Mouse (Mus musculus): ENCODE results near the gene Sdf4.

DNA sequence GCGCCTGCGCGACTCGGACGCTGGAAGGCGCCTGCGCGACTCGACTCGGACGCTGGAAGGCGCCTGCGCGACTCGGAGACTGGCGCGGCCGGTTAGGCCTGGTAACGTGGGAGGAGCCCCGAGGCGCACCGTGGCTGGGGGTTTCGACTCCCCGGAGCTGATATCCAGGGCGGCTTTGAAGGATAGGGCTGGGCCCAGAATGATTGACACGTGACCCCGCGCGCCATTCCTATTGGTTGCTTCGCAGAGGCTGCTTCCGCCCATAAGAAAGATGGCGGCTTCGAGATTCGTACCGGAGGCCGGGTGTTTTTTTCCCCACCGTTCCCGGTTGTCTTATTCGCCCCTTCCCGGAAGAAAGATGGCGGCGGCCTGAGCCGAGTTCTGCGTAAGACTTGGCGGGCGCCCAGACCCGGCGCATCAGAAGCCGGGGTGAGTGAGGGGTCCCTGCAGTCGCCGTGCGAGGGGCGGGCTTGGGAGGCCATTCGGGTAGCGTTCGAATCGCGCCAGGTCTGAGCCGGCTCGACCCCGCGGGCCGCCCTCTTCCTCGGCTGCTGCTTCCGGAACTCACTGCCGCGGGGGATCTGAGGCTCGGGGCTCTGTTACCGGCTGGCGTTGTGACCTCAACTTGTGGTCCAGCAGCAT is 355 bp downstream of the Sdf4 start:
- TF ChIP-seq POLR2A (IDR thresholded peaks at IDR 0.05; ENCODE audit: low read depth, low read length): peak; percentile 24; the same call in 1 of the 2 replicates
- no peak for TF ChIP-seq CTCF (IDR thresholded peaks at IDR 0.05; ENCODE audit: extremely low read depth, insufficient read length, insufficient replicate concordance, low read depth, low read length)
